Mouse (Mus musculus): ENCODE measurements around the gene Prrx1.
A peak's percentile ranks its signal among the peaks of the same experiment; 100 is the strongest.

Prrx1 gene

GRCm38 (mm10) chr1:163313101-163313773, at the start of gene Prrx1:
Gene Prrx1 (minus strand): TSS chr1:163313710.
- DNase-seq (ENCODE audit: low spot score) = peak; percentile 69

DNA sequence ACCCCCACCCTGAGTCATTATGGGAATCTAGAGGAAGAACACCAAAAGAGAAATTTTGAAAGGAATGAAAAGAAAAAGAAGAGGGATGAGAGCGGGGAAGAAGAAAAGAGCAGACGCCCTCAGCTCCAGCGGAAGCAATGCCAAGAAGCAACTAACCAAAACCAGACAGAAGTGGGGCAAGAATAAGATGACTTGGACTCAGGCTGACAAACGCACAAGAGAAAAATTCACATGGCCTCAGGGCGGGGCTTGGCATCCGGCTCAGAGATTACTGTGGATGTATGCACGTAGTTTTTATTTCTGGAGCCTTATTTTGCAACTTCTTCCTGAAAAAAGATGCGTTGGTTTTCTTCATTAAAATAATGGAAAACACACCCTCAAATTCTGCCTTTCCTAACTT, 48.7 kb upstream of the Prrx1 start:
- DNase-seq (ENCODE audit: low spot score) = peak; percentile 94

DNA sequence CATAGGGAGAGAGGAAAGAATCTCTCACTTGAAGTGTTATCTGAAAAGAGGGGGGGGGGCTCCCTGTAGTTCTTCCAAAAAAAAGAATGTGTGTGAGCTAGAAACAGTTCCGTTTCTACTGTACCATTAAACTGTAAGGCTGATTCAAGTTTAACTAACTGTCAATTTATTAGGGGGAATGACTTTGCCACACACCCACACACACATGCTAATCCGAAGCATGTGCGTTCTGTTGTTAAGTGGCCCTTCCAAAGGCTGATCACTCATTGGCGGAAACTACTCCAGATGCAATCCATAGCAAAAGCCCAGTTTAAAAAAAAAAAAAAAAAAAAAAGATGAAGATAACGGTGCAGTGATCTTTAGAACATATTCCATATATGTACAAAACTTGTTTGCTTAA, 47.9 kb upstream of the Prrx1 start:
- DNase-seq (ENCODE audit: low spot score) = peak; percentile 70

- DNase-seq (ENCODE audit: low spot score) = peak; percentile 66
Observed at GRCm38 (mm10) chr1:163360796-163361195, 47.3 kb upstream of the Prrx1 start.

GRCm38 (mm10) chr1:163359521-163359920, 46.0 kb upstream of the Prrx1 start:
- peak; percentile 63 for DNase-seq (ENCODE audit: low spot score)

- DNase-seq (ENCODE audit: low spot score) = peak; percentile 70
Observed at GRCm38 (mm10) chr1:163358165-163358564, 44.7 kb upstream of the Prrx1 start.

- DNase-seq (ENCODE audit: low spot score) = peak; percentile 45
Observed at GRCm38 (mm10) chr1:163357733-163358132, 44.2 kb upstream of the Prrx1 start.

- DNase-seq (ENCODE audit: low spot score) = peak; percentile 44
Observed at GRCm38 (mm10) chr1:163356167-163356566, 42.7 kb upstream of the Prrx1 start.

DNA sequence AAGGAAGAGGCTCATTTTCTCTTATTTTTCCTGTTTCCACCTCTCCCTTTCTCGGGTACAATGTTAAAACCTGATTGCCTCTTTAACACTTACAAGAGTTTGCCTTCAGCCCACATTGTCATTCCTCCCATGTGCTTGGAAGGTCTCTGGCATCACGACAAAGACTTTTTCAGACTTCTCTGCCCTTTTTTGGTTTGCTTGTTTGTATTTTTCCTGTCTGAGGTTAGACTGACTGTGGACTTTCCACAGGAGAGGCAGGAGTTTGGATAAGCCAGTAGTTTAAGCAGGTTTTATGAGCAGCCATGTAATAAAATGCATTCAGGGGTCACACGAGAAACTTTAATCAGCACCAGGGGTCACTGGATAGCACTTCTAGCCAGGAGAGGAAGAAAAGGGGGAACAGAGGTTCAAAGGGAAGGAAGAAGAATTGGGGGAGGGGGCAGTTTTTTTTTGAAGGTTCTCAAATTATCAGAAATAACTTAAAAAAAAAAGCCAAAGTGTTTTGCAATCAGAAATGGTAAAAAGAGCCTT, 42.2 kb upstream of the Prrx1 start:
- DNase-seq (ENCODE audit: low spot score) = peak; percentile 49

DNA sequence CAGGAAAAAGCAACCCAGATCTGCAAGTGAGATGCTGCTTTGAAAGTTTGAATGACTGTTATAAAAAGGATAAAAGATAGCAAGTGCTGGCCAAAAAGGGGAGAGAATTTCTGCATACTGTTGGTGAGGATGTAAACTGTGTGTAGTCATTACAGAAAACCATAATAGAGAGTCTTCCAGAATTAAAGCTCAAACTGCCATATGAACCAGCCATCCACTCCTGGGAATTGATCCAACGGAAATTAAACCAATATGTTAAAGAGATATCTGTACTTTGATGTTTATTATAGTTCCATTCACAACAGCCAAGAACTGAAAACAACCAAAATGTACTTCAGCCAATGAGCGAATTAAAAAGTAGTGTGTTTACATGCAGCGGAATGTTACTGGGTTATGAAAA, 37.5 kb upstream of the Prrx1 start:
- no peak for DNase-seq (ENCODE audit: low spot score)

- no peak for DNase-seq (ENCODE audit: low spot score)
Observed at GRCm38 (mm10) chr1:163345541-163345940, 32.0 kb upstream of the Prrx1 start.

GRCm38 (mm10) chr1:163344931-163345330, 31.4 kb upstream of the Prrx1 start:
- no peak for DNase-seq (ENCODE audit: low spot score)

- no peak for DNase-seq (ENCODE audit: low spot score)
Observed at GRCm38 (mm10) chr1:163339219-163339561, 25.7 kb upstream of the Prrx1 start.

DNA sequence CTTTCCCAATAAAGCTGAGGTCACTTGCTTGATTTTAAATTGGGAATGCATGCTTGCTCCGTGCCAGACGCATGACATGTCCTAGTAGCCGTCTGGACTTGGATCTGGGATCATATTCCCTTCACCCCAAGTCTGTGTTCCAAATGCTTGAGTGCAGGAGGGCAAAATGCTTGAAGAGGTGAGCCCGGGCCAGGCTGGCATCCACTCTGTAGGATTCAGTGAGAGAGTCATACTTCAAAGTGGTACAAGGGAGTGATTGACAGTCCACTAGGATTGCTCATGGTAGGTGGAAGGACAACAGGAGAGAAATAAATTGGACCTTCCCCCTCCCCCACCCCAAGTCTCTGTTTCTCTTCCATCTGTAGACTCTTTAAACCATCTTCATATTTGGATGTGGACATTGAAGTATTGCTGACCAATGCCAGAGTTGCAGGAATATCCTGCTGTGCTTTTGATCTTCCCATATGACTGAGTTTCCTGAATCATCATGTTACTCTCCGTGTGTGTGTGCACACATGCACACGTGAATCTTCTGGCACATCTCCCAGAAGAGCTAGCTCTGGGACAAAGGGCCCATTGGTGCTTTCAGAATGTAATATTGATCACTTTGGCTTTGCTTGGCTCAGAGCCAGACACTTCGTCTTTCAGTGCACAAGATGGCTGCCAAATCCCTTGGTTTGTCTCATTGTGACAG, 25.2 kb upstream of the Prrx1 start:
- DNase-seq (ENCODE audit: low spot score) = no peak

DNA sequence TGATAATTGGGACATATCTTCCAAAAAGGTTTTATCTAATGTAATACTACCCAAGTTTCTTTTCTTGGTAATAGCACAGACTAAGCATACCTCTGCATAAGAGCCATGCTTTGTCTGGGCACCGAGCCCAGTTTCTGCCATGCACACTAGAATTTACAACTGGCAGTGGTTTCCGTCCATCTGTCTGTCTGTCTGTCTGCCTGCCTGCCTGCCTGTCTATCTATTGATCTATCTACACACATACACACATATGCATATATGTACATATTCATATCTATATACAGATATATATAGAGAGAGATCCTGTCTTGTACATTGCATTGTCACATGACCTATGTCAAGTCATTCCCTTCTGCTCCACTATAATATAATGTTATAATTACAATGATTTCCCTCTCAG, 24.3 kb upstream of the Prrx1 start:
- DNase-seq (ENCODE audit: low spot score) = peak; percentile 86

- DNase-seq (ENCODE audit: low spot score) = no peak
Observed at GRCm38 (mm10) chr1:163327279-163327678, 13.8 kb upstream of the Prrx1 start.

DNA sequence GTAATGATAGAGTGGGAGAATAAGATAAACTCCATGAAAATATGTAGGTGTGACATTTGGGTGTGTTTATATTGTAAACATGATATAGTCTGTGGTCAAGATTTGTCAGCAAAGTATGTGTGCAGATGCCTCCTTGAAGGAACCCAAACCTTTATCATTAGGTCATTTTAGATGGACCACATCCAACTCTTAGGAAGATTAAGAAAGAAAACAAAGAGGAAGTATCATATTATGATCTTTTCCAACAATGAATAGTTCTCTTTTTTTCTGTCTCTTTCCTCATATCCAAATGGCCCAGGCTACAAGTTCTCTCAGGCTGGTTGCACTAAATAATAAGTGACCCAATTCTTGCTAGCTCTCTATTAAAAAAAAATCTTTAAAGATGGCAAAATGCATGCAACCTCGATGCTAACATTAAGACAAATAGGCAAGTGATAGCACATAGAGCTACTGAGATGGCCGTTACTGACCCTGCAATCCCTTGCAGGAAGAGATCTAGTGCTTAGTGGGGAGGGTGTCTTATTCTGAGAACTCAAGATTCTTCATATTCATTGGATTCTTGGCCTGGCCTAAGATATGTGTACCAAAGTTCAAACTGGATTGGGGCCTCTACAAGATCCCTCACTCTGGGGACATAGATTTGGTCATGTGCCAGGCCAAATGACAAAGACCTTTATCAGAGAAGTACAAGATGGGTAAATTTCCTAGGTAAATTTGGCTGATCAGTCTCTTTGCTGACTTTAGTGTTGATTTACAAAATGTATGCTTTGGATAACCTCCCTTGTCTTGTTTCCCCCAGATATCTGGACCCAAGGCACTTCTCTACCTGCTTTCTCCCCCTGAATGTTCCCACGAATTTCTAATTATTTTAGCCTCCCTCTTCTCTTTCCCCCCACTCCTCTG, 6.4 kb upstream of the Prrx1 start:
- no peak for DNase-seq (ENCODE audit: low spot score)

GRCm38 (mm10) chr1:163316920-163317319, 3.4 kb upstream of the Prrx1 start:
- peak; percentile 12 for DNase-seq (ENCODE audit: low spot score)

- no peak for DNase-seq (ENCODE audit: low spot score)
Observed at GRCm38 (mm10) chr1:163314829-163315301, 1.4 kb upstream of the Prrx1 start.

GRCm38 (mm10) chr1:163313921-163314725, 613 bp upstream of the Prrx1 start:
- DNase-seq (ENCODE audit: low spot score) = peak; percentile 56
